8 mouse cellular contexts compared by ENCODE assay signal in genomic region chr2:27075485-27075884, GRCm38 (mm10). TPM values are rescaled to one million over a fixed set of nuclear protein-coding genes. Genes with fewer than 3 reads are reported as not detected.
DNase-seq lines count a peak whose midpoint lies in the region; ATAC-seq lines count a peak whose summit lies in the region.

No protein-coding gene starts in this region.

- peak; percentile 43 to 74 for DNase-seq in heart, adult 18-20 months
- DNase-seq in heart, adult 8-10 months (ENCODE audit: low spot score), result no peak
- peak; percentile 39 for DNase-seq in thymus, postnatal 25 days
- no peak for DNase-seq in thymus, postnatal 0 days (ENCODE audit: low spot score)
- peak; percentile 58 to 76 for DNase-seq in cerebellum, postnatal 25 days
- peak; percentile 75 to 78 for DNase-seq in kidney, postnatal 25 days
- peak; percentile 72 for DNase-seq in retina, embryonic 14.5 days (ENCODE audit: low spot score)

- ATAC-seq in frontal cortex, adult (ENCODE audit: low TSS enrichment), result no peak

RNA-seq across cellular contexts. Expression of gene Mymk, which starts 3.5 kb away (rescaled TPM):
- not detected for total RNA-seq in heart, adult 18-20 months (2021)
- total RNA-seq in heart, adult 8-10 months (2022), result not detected
- 1.1 and 1.3 TPM in 2 replicates for polyA plus RNA-seq in thymus, postnatal 0 days (2015; fragmentation: Nextera tagmentation; extraction: Ambion mirVana)

RNA-seq across cellular contexts. Expression of gene Adamtsl2, which starts 3.7 kb away (rescaled TPM):
- 10 to 100 TPM in 1 of 2 experiments, 1 to 10 TPM in 1; 4.5 to 10.1 TPM for total RNA-seq in heart, adult 18-20 months (2021)
- total RNA-seq in heart, adult 8-10 months (2022), result 1 to 10 TPM; 4.4 to 6.6 (median 5.1) TPM
- polyA plus RNA-seq in thymus, postnatal 0 days (2015; fragmentation: Nextera tagmentation; extraction: Ambion mirVana), result 2.0 and 2.1 TPM in 2 replicates

RNA-seq across cellular contexts. Expression of gene Slc2a6, which starts 47.7 kb away (rescaled TPM):
- under 1 TPM; 0.17 to 0.31 TPM for total RNA-seq in heart, adult 18-20 months (2021)
- 1 to 10 TPM in 1 of 4 experiments, under 1 TPM in 3; 0.27 to 1.5 (median 0.56) TPM for total RNA-seq in heart, adult 8-10 months (2022)
- polyA plus RNA-seq in thymus, postnatal 0 days (2015; fragmentation: Nextera tagmentation; extraction: Ambion mirVana), result 2.6 and 3.1 TPM in 2 replicates

Comparison
In these comparisons a context has a peak if more than half of its experiments do, and no peak if none do; other contexts are left out.
1. DNase-seq: peak in heart, adult 18-20 months (2 of 2), thymus, postnatal 25 days (single experiment), cerebellum, postnatal 25 days (2 of 2), kidney, postnatal 25 days (2 of 2) and retina, embryonic 14.5 days (single experiment); none in heart, adult 8-10 months (single experiment) and thymus, postnatal 0 days (single experiment).